Mouse (Mus musculus) liver, embryonic 14.5 days (tissue): ENCODE measurements at regions not wholly inside any gene's neighbourhood (a gene's known extent, or its start where the extent isn't known, plus 50 kb on each side); places are given as distances from the start of the nearest gene placed in this dataset.

Experiments
- ATAC-seq: fragments of 200-750 bp; cut with Nextera tagmentation; 2 replicates; pipeline ENCODE4 v1.8.0; 2017; ENCODE audit warnings: moderate number of reproducible peaks, mild to moderate bottlenecking, moderate library complexity; ENCODE audit not compliant: insufficient read depth
- DNase-seq, 3 experiments: peaks; one replicate each; pipeline ENCODE4 v3.0.0-alpha.2; 2012 to 2013; ENCODE audit warnings: low read depth in 3 of 3, low spot score in 3 of 3
- H3K27ac ChIP-seq: fragments of 300-500 bp; sonication (generic); 2 replicates; pipeline ENCODE4 v1.5.1; 2014; ENCODE audit warnings: moderate library complexity, mild to moderate bottlenecking, control low read depth, inconsistent platforms
- H3K27me3 ChIP-seq: fragments of 300-500 bp; sonication (generic); 2 replicates; pipeline ENCODE4 v1.6.1; 2014; ENCODE audit warnings: mild to moderate bottlenecking, low read length, moderate library complexity; ENCODE audit not compliant: control insufficient read depth, insufficient read depth
- H3K36me3 ChIP-seq: fragments of 300-500 bp; sonication (generic); replicated peaks from 2 replicates; pipeline ENCODE4 v1.6.1; 2014; ENCODE audit warnings: low read depth; ENCODE audit not compliant: control insufficient read depth, insufficient read depth
- H3K4me1 ChIP-seq, 2 experiments: fragments of 200-500 bp in 1 of 2; fragments of 300-500 bp in 1 of 2; sonication (generic) in 1 of 2; replicated peaks; 2 replicates each; pipeline ENCODE4 v1.6.1; 2012 to 2014; ENCODE audit warnings: antibody characterized with exemption in 1 of 2, inconsistent platforms in 1 of 2, low read length in 1 of 2; ENCODE audit not compliant: control insufficient read depth in 2 of 2, insufficient read depth in 2 of 2
- H3K4me2 ChIP-seq: fragments of 300-500 bp; sonication (generic); 2 replicates; pipeline ENCODE4 v1.6.1; 2014; ENCODE audit warnings: low read depth, mild to moderate bottlenecking, control low read depth, moderate library complexity
- H3K4me3 ChIP-seq, 2 experiments: fragments of 200-500 bp in 1 of 2; fragments of 300-500 bp in 1 of 2; sonication (generic) in 1 of 2; 2 replicates each; pipeline ENCODE4 v1.5.1; 2012 to 2014; ENCODE audit warnings: low read depth in 2 of 2, low read length in 2 of 2, mild to moderate bottlenecking in 2 of 2, control low read depth in 1 of 2, inconsistent platforms in 1 of 2, moderate library complexity in 1 of 2; ENCODE audit not compliant: insufficient read depth in 1 of 2
- H3K9ac ChIP-seq: fragments of 300-500 bp; sonication (generic); replicated peaks from 2 replicates; pipeline ENCODE4 v1.6.1; 2014; ENCODE audit warnings: mild to moderate bottlenecking, control low read depth, moderate library complexity
- H3K9me3 ChIP-seq: fragments of 300-500 bp; sonication (generic); 2 replicates; pipeline ENCODE4 v1.6.1; 2016; ENCODE audit warnings: low read length, mixed read lengths; ENCODE audit not compliant: control insufficient read depth
- CTCF ChIP-seq: IDR thresholded peaks from 2 replicates; pipeline ENCODE4 v1.5.1; 2016; ENCODE audit warnings: antibody characterized with exemption, low read depth, control low read depth
- EP300 ChIP-seq: IDR thresholded peaks from 2 replicates; pipeline ENCODE4 v1.6.1; 2016; ENCODE audit warnings: antibody characterized with exemption, low read depth
- WGBS: fragments of 180-500 bp; shearing (Covaris S2); extraction: QIAGEN DNeasy Blood & Tissue Kit; methylation state at CpG from one replicate; pipeline ENCODE4 v1.1.7; 2014; ENCODE audit not compliant: insufficient replicate concordance; 5-methylcytosine and 5-hydroxymethylcytosine counted together

DNA sequence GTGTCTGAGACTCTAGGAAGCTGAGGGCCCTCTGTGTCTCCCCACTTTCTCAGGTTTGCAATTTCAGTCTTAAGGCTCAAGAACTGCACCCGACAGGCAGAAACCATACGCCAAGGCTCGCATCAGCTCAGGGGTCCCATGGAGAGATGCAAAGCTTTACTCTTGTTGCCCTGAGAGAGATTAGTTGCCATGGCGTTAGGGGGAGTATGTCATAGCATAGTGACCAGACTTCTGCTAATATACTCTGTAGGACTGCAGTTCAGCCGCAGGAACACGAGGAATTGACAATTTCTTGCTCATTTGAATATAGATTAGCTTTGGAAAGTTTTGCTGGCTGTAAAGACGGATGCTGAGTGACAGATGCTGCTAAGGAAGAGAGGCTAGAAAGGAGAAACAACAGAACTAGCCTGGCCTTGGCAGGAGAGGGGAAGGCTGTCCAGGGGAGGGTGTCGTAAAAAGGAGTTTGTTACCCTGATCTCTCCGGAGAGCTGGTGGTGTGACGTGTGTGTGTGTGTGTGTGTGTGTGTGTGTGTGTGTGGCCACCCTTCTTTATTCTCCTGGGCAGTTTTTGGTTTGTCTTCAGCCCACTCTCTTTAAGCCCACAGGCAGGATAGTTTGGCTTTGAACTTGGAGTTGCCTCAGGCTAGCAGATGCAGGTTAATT lies 235.3 kb downstream of the Vrk1 start:
- no peak overlapping the region for H3K9ac ChIP-seq
- H3K4me1 ChIP-seq: no peaks in the 10 kb centered on the region
- no peak overlapping the region for H3K4me3 ChIP-seq
- no peak for DNase-seq
- no peak overlapping the region for H3K27ac ChIP-seq
- no peak for TF ChIP-seq CTCF
- no peak for TF ChIP-seq EP300
- H3K4me2 ChIP-seq: no peak overlapping the region
- no peaks in the 10 kb centered on the region for H3K36me3 ChIP-seq
- H3K9me3 ChIP-seq: no peaks in the 10 kb centered on the region
- WGBS: 56% methylated on average over 10 of the region's 10 CpGs
- H3K27me3 ChIP-seq: no peaks in the 10 kb centered on the region
- ATAC-seq: no peak

DNA sequence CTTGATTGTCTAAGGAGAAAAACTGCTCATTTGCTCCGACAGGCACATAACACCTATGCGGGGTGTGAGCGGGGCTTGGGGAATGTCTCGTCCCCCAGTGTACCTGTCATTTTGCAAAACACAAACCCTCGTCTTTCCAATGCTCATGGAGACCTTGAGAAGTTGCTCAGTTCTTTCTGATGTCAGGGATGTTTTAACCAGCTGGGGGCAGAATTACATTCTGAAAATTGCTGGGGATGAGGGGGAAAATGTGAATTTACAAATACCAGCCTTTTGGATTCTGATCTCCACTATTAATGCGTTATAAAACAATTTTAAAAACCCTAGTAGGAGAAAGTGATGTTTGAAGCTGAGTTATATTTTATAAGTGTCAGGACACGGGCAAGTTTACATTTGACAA lies 263.6 kb downstream of the Vrk1 start:
- Histone ChIP-seq H3K4me2 (no peak overlapping the region), H3K27me3 (no peaks in the 10 kb centered on the region), H3K27ac (no peak overlapping the region), H3K9me3 (no peaks in the 10 kb centered on the region), H3K9ac (no peak overlapping the region), H3K36me3 (no peaks in the 10 kb centered on the region), H3K4me3 (no peak overlapping the region), H3K4me1 (no peaks in the 10 kb centered on the region)
- ATAC-seq (no peak), DNase-seq (no peak)
- TF ChIP-seq CTCF: no peak
- TF ChIP-seq EP300: no peak
- WGBS: 61% methylated on average over 7 of the region's 7 CpGs

GRCm38 (mm10) chr12:106277886-106278285 lies 267.9 kb downstream of the Vrk1 start:
- DNase-seq: no peak
- Histone ChIP-seq H3K9ac (no peak overlapping the region), H3K4me1 (no peaks in the 10 kb centered on the region), H3K36me3 (no peaks in the 10 kb centered on the region), H3K4me2 (no peak overlapping the region), H3K9me3 (no peaks in the 10 kb centered on the region; the same call in 1 of the 2 replicates), H3K27me3 (no peaks in the 10 kb centered on the region), H3K27ac (no peak overlapping the region), H3K4me3 (no peak overlapping the region)
- TF ChIP-seq EP300 (no peak), CTCF (no peak)
- no peak for ATAC-seq
- 79% methylated on average over 14 of the region's 14 CpGs for WGBS

DNA sequence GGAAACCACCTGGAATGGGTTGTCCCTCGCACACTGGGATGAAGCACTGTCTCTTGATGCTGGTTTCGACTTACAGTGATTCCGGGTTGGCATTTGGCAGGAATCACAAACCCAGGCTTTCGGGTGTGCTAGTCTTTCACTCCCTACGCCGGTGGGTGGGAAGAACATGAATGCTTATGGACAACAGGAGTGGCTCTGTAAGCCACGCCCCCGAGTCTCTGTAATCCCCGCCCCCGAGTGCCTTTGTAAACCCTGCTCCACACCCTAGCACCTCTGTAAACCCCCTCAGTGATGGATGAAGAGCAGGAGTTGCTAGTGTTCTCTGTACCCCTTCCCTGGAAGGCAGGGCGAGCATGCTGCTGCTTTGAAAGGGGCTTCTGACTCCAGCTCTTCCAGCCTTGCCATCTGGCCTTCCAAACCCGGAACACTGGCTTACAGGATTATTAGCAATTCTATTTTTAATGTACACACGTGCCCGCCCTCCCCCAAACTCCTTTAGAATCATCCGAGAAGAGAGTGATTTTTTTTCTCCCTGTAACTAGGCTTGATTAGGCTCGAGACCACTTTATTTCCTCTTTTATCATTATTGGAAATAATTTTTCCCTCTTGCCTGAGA lies 272.6 kb downstream of the Vrk1 start:
- H3K4me1 ChIP-seq: no peaks in the 10 kb centered on the region
- 49% methylated on average over 16 of the region's 16 CpGs for WGBS
- H3K36me3 ChIP-seq: no peaks in the 10 kb centered on the region
- TF ChIP-seq EP300: no peak
- TF ChIP-seq CTCF: no peak
- H3K9ac ChIP-seq: no peak overlapping the region
- DNase-seq (no peak), ATAC-seq (no peak)
- H3K4me3 ChIP-seq: no peak overlapping the region
- no peak overlapping the region for H3K4me2 ChIP-seq
- H3K27me3 ChIP-seq: no peaks in the 10 kb centered on the region
- no peak overlapping the region for H3K27ac ChIP-seq
- no peaks in the 10 kb centered on the region; the same call in 1 of the 2 replicates for H3K9me3 ChIP-seq

DNA sequence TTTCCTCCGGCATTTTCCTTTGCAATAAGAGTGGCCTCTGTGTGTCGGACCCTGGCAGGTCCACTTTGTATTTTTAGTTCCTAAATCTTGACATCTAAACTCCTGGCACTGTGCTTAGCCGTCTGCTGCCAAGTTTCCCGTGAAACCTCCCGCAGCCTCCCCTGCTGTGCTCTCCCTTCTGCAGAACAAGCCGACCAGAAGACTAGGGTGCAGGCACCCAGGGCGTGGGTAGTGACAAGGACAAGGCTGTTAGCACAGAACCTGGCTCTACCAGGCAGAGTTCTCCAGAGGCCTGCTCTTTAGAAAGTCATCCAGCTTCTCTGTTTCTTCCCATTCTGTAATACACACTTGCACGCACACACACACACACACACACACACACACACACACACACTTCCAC lies 274.8 kb downstream of the Vrk1 start:
- H3K4me1 ChIP-seq: no peaks in the 10 kb centered on the region
- TF ChIP-seq EP300: no peak
- no peak for TF ChIP-seq CTCF
- ATAC-seq (no peak), DNase-seq (no peak)
- H3K27me3 ChIP-seq: no peaks in the 10 kb centered on the region
- H3K9ac ChIP-seq: no peak overlapping the region
- no peak overlapping the region for H3K4me2 ChIP-seq
- H3K9me3 ChIP-seq: no peaks in the 10 kb centered on the region; the same call in 1 of the 2 replicates
- no peak overlapping the region for H3K27ac ChIP-seq
- no peak overlapping the region for H3K4me3 ChIP-seq
- 63% methylated on average over 8 of the region's 8 CpGs for WGBS
- H3K36me3 ChIP-seq: no peaks in the 10 kb centered on the region
